ENCODE assay signal across 8 mouse cellular contexts in genomic region chr11:48788311-48789089, GRCm38 (mm10). TPM values are rescaled to one million over a fixed set of nuclear protein-coding genes. Genes with fewer than 3 reads are reported as not detected.
A peak's percentile ranks its signal among the peaks of the same experiment; 100 is the strongest.
DNase-seq lines count a peak whose midpoint lies in the region; ATAC-seq and TF ChIP-seq lines count a peak whose summit lies in the region.

No protein-coding gene starts in this region.

- H3K4me2 ChIP-seq in forebrain, embryonic 12.5 days: peak overlapping the region; percentile 57
- peak overlapping the region; percentile 56 for H3K4me2 ChIP-seq in neural tube, embryonic 14.5 days (ENCODE audit: low read depth, low read length)

- WGBS in forebrain, embryonic 12.5 days: 11% methylated on average over 16 of the region's 16 CpGs
- WGBS in neural tube, embryonic 14.5 days: 10% methylated on average over 16 of the region's 16 CpGs

- H3K27me3 ChIP-seq in MEL (ENCODE audit: control insufficient read depth in 1 of 2, insufficient read depth in 2 of 2, low read length in 2 of 2): no peaks in the 10 kb centered on the region
- peaks cover 3% of the 10 kb centered on the region; the same call in 1 of the 2 replicates for H3K27me3 ChIP-seq in forebrain, embryonic 12.5 days
- no peaks in the 10 kb centered on the region for H3K27me3 ChIP-seq in neural tube, embryonic 14.5 days (ENCODE audit: control insufficient read depth, insufficient read depth, low read length)

- no peak; a peak in 1 of 4 replicates for TF ChIP-seq EP300 in MEL (IDR thresholded peaks at IDR 0.05; ENCODE audit: low read depth in 1 of 2, low read length in 2 of 2)

- ATAC-seq in cerebellum, adult (ENCODE audit: insufficient number of reproducible peaks, low FRiP score, low TSS enrichment): peak; percentile 75
- ATAC-seq in forebrain, embryonic 12.5 days (ENCODE audit: low FRiP score): peak; percentile 81
- ATAC-seq in neural tube, embryonic 14.5 days (ENCODE audit: low read depth): peak; percentile 86

- H3K4me1 ChIP-seq in MEL (ENCODE audit: control insufficient read depth in 1 of 2, insufficient read depth in 2 of 2, low read length in 2 of 2): peaks cover 9 to 24% of the 10 kb centered on the region in 2 experiments
- peaks cover 6% of the 10 kb centered on the region for H3K4me1 ChIP-seq in forebrain, embryonic 12.5 days
- H3K4me1 ChIP-seq in neural tube, embryonic 14.5 days (ENCODE audit: control insufficient read depth, insufficient read depth, low read length): no peaks in the 10 kb centered on the region

- intact Hi-C loops in heart, postnatal 10 days (cut with DNase I): no loop called here

- H3K4me3 ChIP-seq in MEL (ENCODE audit: control insufficient read depth in 1 of 2, insufficient read depth in 1 of 2, low read depth in 2 of 2, low read length in 2 of 2): peak overlapping the region; percentile 64 to 65
- H3K4me3 ChIP-seq in forebrain, embryonic 12.5 days (replicated peaks): peak overlapping the region; percentile 40
- peak overlapping the region; percentile 33 for H3K4me3 ChIP-seq in neural tube, embryonic 14.5 days (ENCODE audit: low read depth, low read length)

- no peak for TF ChIP-seq POLR2A in MEL (IDR thresholded peaks at IDR 0.05; ENCODE audit: control insufficient read depth in 1 of 2, insufficient read depth in 1 of 2, low read depth in 1 of 2, low read length in 2 of 2, poor library complexity in 1 of 2)

- peak; percentile 67 to 92 (median 75) for TF ChIP-seq CTCF in MEL (IDR thresholded peaks at IDR 0.05 in 2 of 3, conservative IDR thresholded peaks at IDR 0.05 in 1 of 3; ENCODE audit: control insufficient read depth in 1 of 3, insufficient read depth in 1 of 3, low read depth in 2 of 3, low read length in 3 of 3, poor library complexity in 1 of 3, severe bottlenecking in 1 of 3)

- H3K36me3 ChIP-seq in MEL (ENCODE audit: control insufficient read depth in 1 of 2, insufficient read depth in 2 of 2, low read length in 2 of 2): peaks cover 0 to 12% of the 10 kb centered on the region in 2 experiments; a peak in 2 of 4 replicates
- no peaks in the 10 kb centered on the region for H3K36me3 ChIP-seq in forebrain, embryonic 12.5 days (replicated peaks)
- no peaks in the 10 kb centered on the region for H3K36me3 ChIP-seq in neural tube, embryonic 14.5 days (ENCODE audit: control insufficient read depth, insufficient read depth, low read length)

- peak overlapping the region; percentile 74 for H3K9ac ChIP-seq in MEL (ENCODE audit: control insufficient read depth, low read depth, low read length, poor library complexity, severe bottlenecking)
- H3K9ac ChIP-seq in forebrain, embryonic 12.5 days: peak overlapping the region; percentile 54
- H3K9ac ChIP-seq in neural tube, embryonic 14.5 days (replicated peaks; ENCODE audit: low read depth, low read length): peak overlapping the region; percentile 44; the same call in 1 of the 2 replicates

- DNase-seq in MEL (ENCODE audit: low read depth, low spot score): peak; percentile 96
- DNase-seq in heart, postnatal 10 days: peak; percentile 79 to 86
- DNase-seq in kidney, postnatal 4 days: peak; percentile 89 to 91
- DNase-seq in lung, adult 18-20 months: peak; percentile 77 to 83
- peak; percentile 83 for DNase-seq in thymus, postnatal 0 days (ENCODE audit: low spot score)

- no peaks in the 10 kb centered on the region for H3K9me3 ChIP-seq in MEL (replicated peaks; ENCODE audit: insufficient read depth, low read length)
- H3K9me3 ChIP-seq in forebrain, embryonic 12.5 days: no peaks in the 10 kb centered on the region
- no peaks in the 10 kb centered on the region for H3K9me3 ChIP-seq in neural tube, embryonic 14.5 days (ENCODE audit: control insufficient read depth, low read length)

- H3K79me2 ChIP-seq in MEL (ENCODE audit: control insufficient read depth, insufficient read depth, low read length, poor library complexity): no peaks in the 10 kb centered on the region

- peak overlapping the region; percentile 86 for H3K27ac ChIP-seq in MEL (ENCODE audit: control insufficient read depth, low read depth, low read length)
- no peak overlapping the region for H3K27ac ChIP-seq in forebrain, embryonic 12.5 days
- no peak overlapping the region for H3K27ac ChIP-seq in neural tube, embryonic 14.5 days (ENCODE audit: low read depth, low read length)

- peak; percentile 60 for TF ChIP-seq RAD21 in MEL (IDR thresholded peaks at IDR 0.05; ENCODE audit: low read depth, low read length)

TF ChIP-seq in MEL, 35 proteins besides CTCF, POLR2A, EP300 and RAD21 (continues in another document):
- TF ChIP-seq ETS1 (IDR thresholded peaks at IDR 0.05; ENCODE audit: low read depth, low read length) (peak; percentile 62), POLR2AphosphoS2 (IDR thresholded peaks at IDR 0.05; ENCODE audit: low read length) (no peak), ZNF384 (IDR thresholded peaks at IDR 0.05; ENCODE audit: low read depth, low read length) (peak; percentile 83), POLR2AphosphoS5 (IDR thresholded peaks at IDR 0.05; ENCODE audit: borderline replicate concordance, low read depth, low read length) (no peak), MXI1 (IDR thresholded peaks at IDR 0.05; ENCODE audit: low read depth, low read length) (peak; percentile 64), GABPA (IDR thresholded peaks at IDR 0.05; ENCODE audit: low read depth, low read length) (no peak), USF1 (IDR thresholded peaks at IDR 0.05; ENCODE audit: low read depth, low read length) (no peak), ZKSCAN1 (IDR thresholded peaks at IDR 0.05; ENCODE audit: low read depth, low read length) (no peak), SMC3 (IDR thresholded peaks at IDR 0.05; ENCODE audit: low read depth, low read length) (peak; percentile 86), BHLHE40 (IDR thresholded peaks at IDR 0.05; ENCODE audit: borderline replicate concordance, low read depth, low read length) (no peak), UBTF (IDR thresholded peaks at IDR 0.05; ENCODE audit: borderline replicate concordance, insufficient read depth, low read depth, low read length) (no peak), TBP (IDR thresholded peaks at IDR 0.05; ENCODE audit: low read depth, low read length) (peak; percentile 74), CHD2 (IDR thresholded peaks at IDR 0.05; ENCODE audit: low read length) (no peak), NRF1 (IDR thresholded peaks at IDR 0.05; ENCODE audit: insufficient read depth, low read depth, low read length, poor library complexity, severe bottlenecking) (no peak), SIN3A (IDR thresholded peaks at IDR 0.05; ENCODE audit: low read length) (peak; percentile 77), USF2 (IDR thresholded peaks at IDR 0.05; ENCODE audit: borderline replicate concordance in 1 of 2, insufficient read depth in 1 of 2, low read depth in 1 of 2, low read length in 2 of 2) (no peak), MYC (IDR thresholded peaks at IDR 0.05; ENCODE audit: low read depth, low read length) (0 out of 2 replicates have a peak, but pooled peaks have one; percentile 41), ZC3H11A (IDR thresholded peaks at IDR 0.05; ENCODE audit: low read depth, low read length) (peak; percentile 39; the same call in 1 of the 2 replicates), MAZ (IDR thresholded peaks at IDR 0.05; ENCODE audit: low read depth, low read length) (peak; percentile 94; the same call in 1 of the 2 replicates), MYB (IDR thresholded peaks at IDR 0.05; ENCODE audit: low read depth, low read length) (no peak), E2F4 (IDR thresholded peaks at IDR 0.05; ENCODE audit: borderline replicate concordance, low read depth, low read length) (no peak), TCF12 (IDR thresholded peaks at IDR 0.05; ENCODE audit: low read depth, low read length) (no peak), KAT2A (conservative IDR thresholded peaks at IDR 0.05; ENCODE audit: low read depth, low read length) (no peak)

RNA-seq across cellular contexts. Expression of gene Rack1, which starts 11.6 kb away (rescaled TPM):
- 5,378 and 5,815 TPM in 2 replicates for total RNA-seq in MEL (2012; rRNA removed)
- polyA plus RNA-seq in MEL (2012; ENCODE audit: insufficient read depth in 1 of 2, insufficient read length in 2 of 2, low read depth in 1 of 2, low replicate concordance in 2 of 2, missing spikeins in 1 of 2): 1,000 to 10,000 TPM in 1 of 2 experiments, 100 to 1,000 TPM in 1; 376 to 4,421 TPM
- polyA plus RNA-seq in forebrain, embryonic 12.5 days (2016; fragmentation: Nextera tagmentation; extraction: Ambion mirVana): 512 and 565 TPM in 2 replicates
- 100 to 1,000 TPM; 530 to 563 TPM for total RNA-seq in heart, postnatal 10 days (2021)
- polyA plus RNA-seq in neural tube, embryonic 14.5 days (2014; fragmentation: Nextera tagmentation; extraction: Ambion mirVana): 400 and 442 TPM in 2 replicates
- polyA plus RNA-seq in thymus, postnatal 0 days (2015; fragmentation: Nextera tagmentation; extraction: Ambion mirVana): 988 and 1,015 TPM in 2 replicates

RNA-seq across cellular contexts. Expression of gene Trim41, which starts 28.7 kb away (rescaled TPM):
- total RNA-seq in MEL (2012; rRNA removed): 31.6 and 37.0 TPM in 2 replicates
- 10 to 100 TPM; 56.4 to 76.3 TPM for polyA plus RNA-seq in MEL (2012; ENCODE audit: insufficient read depth in 1 of 2, insufficient read length in 2 of 2, low read depth in 1 of 2, low replicate concordance in 2 of 2, missing spikeins in 1 of 2)
- 6.2 and 6.8 TPM in 2 replicates for polyA plus RNA-seq in forebrain, embryonic 12.5 days (2016; fragmentation: Nextera tagmentation; extraction: Ambion mirVana)
- 10 to 100 TPM; 27.9 to 30.1 TPM for total RNA-seq in heart, postnatal 10 days (2021)
- 5.1 and 5.6 TPM in 2 replicates for polyA plus RNA-seq in neural tube, embryonic 14.5 days (2014; fragmentation: Nextera tagmentation; extraction: Ambion mirVana)
- 3.5 and 5.5 TPM in 2 replicates for polyA plus RNA-seq in thymus, postnatal 0 days (2015; fragmentation: Nextera tagmentation; extraction: Ambion mirVana)

RNA-seq across cellular contexts. Expression of gene Trim7, which starts 37.4 kb away (rescaled TPM):
- total RNA-seq in MEL (2012; rRNA removed): 0.72 and 0.81 TPM in 2 replicates
- polyA plus RNA-seq in MEL (2012; ENCODE audit: insufficient read depth in 1 of 2, insufficient read length in 2 of 2, low read depth in 1 of 2, low replicate concordance in 2 of 2, missing spikeins in 1 of 2): 1 to 10 TPM in 1 of 2 experiments, not detected in 1; 1.3 TPM
- 0.76 and 1.00 TPM in 2 replicates for polyA plus RNA-seq in forebrain, embryonic 12.5 days (2016; fragmentation: Nextera tagmentation; extraction: Ambion mirVana)
- total RNA-seq in heart, postnatal 10 days (2021): 10 to 100 TPM; 10.1 to 12.8 TPM
- 1.5 and 2.0 TPM in 2 replicates for polyA plus RNA-seq in neural tube, embryonic 14.5 days (2014; fragmentation: Nextera tagmentation; extraction: Ambion mirVana)
- 1.1 and 2.1 TPM in 2 replicates for polyA plus RNA-seq in thymus, postnatal 0 days (2015; fragmentation: Nextera tagmentation; extraction: Ambion mirVana)

RNA-seq across cellular contexts. Expression of gene Gm12184, which starts 38.0 kb away (rescaled TPM):
- 7.1 and 10.9 TPM in 2 replicates for total RNA-seq in MEL (2012; rRNA removed)
- 10 to 100 TPM in 1 of 2 experiments, not detected in 1; 15.3 TPM for polyA plus RNA-seq in MEL (2012; ENCODE audit: insufficient read depth in 1 of 2, insufficient read length in 2 of 2, low read depth in 1 of 2, low replicate concordance in 2 of 2, missing spikeins in 1 of 2)
- 6.8 and 9.4 TPM in 2 replicates for polyA plus RNA-seq in forebrain, embryonic 12.5 days (2016; fragmentation: Nextera tagmentation; extraction: Ambion mirVana)
- total RNA-seq in heart, postnatal 10 days (2021): 1 to 10 TPM; 2.9 to 5.0 TPM
- 3.0 TPM in 2 replicates for polyA plus RNA-seq in neural tube, embryonic 14.5 days (2014; fragmentation: Nextera tagmentation; extraction: Ambion mirVana)
- 7.6 and 8.8 TPM in 2 replicates for polyA plus RNA-seq in thymus, postnatal 0 days (2015; fragmentation: Nextera tagmentation; extraction: Ambion mirVana)
